Mouse (Mus musculus) kidney, adult 2 months (tissue): ENCODE data around the gene Ninl.

ENCODE experiments used
- CTCF ChIP-seq: fragments of 200-500 bp; conservative IDR thresholded peaks from 2 replicates; pipeline ENCODE4 v1.5.1; 2011; ENCODE audit warnings: low read depth, mild to moderate bottlenecking, control low read depth, low read length, moderate library complexity, mixed read lengths; ENCODE audit not compliant: insufficient read depth, insufficient read length
- POLR2A ChIP-seq: fragments of 200-500 bp; IDR thresholded peaks from one replicate; pipeline ENCODE4 v1.6.1; 2011; ENCODE audit warnings: low read depth, low read length, control low read depth

GRCm38 (mm10) chr2:150887370-150887769 is 151.8 kb downstream of the Ninl start:
- TF ChIP-seq POLR2A: no peak
- no peak for TF ChIP-seq CTCF
